Mouse (Mus musculus): ENCODE measurements at regions not wholly inside any gene's neighbourhood (a gene's known extent, or its start where the extent isn't known, plus 50 kb on each side); places are given as distances from the start of the nearest gene placed in this dataset.
A peak's percentile ranks its signal among the peaks of the same experiment; 100 is the strongest.
"Not testable (repeated sequence)": the region's sequence is repeated elsewhere in the genome, so short reads cannot be mapped to it uniquely, and the experiment has no call there.

GRCm38 (mm10) chr3:84390769-84391168 is 84.1 kb upstream of the Trim2 start:
- DNase-seq (ENCODE audit: low spot score): no peak

- DNase-seq (ENCODE audit: low spot score): peak; percentile 17
These were observed 81.8 kb upstream of the Trim2 start for GRCm38 (mm10) chr3:84388486-84388885.

- no peak for DNase-seq (ENCODE audit: low spot score)
These were observed 79.0 kb upstream of the Trim2 start for GRCm38 (mm10) chr3:84385656-84386055.

- no peak for DNase-seq (ENCODE audit: low spot score)
These were observed 76.9 kb upstream of the Trim2 start for GRCm38 (mm10) chr3:84383559-84383958.

GRCm38 (mm10) chr3:84383038-84383437 is 76.4 kb upstream of the Trim2 start:
- DNase-seq (ENCODE audit: low spot score): not testable (repeated sequence)

GRCm38 (mm10) chr3:84382006-84382405 is 75.3 kb upstream of the Trim2 start:
- no peak for DNase-seq (ENCODE audit: low spot score)

- DNase-seq (ENCODE audit: low spot score): no peak
These were observed 72.4 kb upstream of the Trim2 start for GRCm38 (mm10) chr3:84378987-84379556.

- peak; percentile 53 for DNase-seq (ENCODE audit: low spot score)
These were observed 69.8 kb upstream of the Trim2 start for GRCm38 (mm10) chr3:84376510-84376909.

- no peak for DNase-seq (ENCODE audit: low spot score)
These were observed 69.2 kb upstream of the Trim2 start for GRCm38 (mm10) chr3:84375832-84376231.

GRCm38 (mm10) chr3:84371842-84372241 is 65.2 kb upstream of the Trim2 start:
- DNase-seq (ENCODE audit: low spot score): no peak

- DNase-seq (ENCODE audit: low spot score): no peak
These were observed 60.6 kb upstream of the Trim2 start for GRCm38 (mm10) chr3:84367145-84367740.

GRCm38 (mm10) chr3:84358672-84359071 is 52.0 kb upstream of the Trim2 start:
- DNase-seq (ENCODE audit: low spot score): no peak

- DNase-seq (ENCODE audit: low spot score): no peak
These were observed 50.0 kb upstream of the Trim2 start for GRCm38 (mm10) chr3:84356690-84357014.
